12 mouse cellular contexts compared by ENCODE assay signal in genomic region chr7:66787816-66788215, GRCm38 (mm10). TPM values are rescaled to one million over a fixed set of nuclear protein-coding genes. Genes with fewer than 3 reads are reported as not detected.
DNase-seq lines count a peak whose midpoint lies in the region.
"Had no signal": no experiment of that assay in that cellular context is flagged by ENCODE, and none has a peak within 500 bp of the region (broad histone marks: within the 10 kb centered on the region; RNA-seq: fewer than 3 reads in every experiment).

No protein-coding gene starts in this region.

- intact Hi-C loops in heart, postnatal 36 days (cut with DNase I) = no loop called here

- DNase-seq in heart, adult 11 months = peak; percentile 49
- no peak for DNase-seq in heart, postnatal 36 days
- peak; percentile 19 for DNase-seq in 416B (ENCODE audit: low read depth)
- peak; percentile 77 for DNase-seq in adrenal gland, adult 2 months
- DNase-seq in adrenal gland, postnatal 25 days = peak; percentile 24
- DNase-seq in right cerebral cortex, adult 2 months (ENCODE audit: low spot score in 2 of 2) = no peak
- no peak for DNase-seq in layer of hippocampus, postnatal 36 days
- DNase-seq: cerebellum, adult 2 months; cerebellum, postnatal 10 days; gastrocnemius, postnatal 10 days; heart, adult 2 months; heart, postnatal 14 days had no signal

RNA-seq across cellular contexts. Expression of gene Cers3, which starts 44.5 kb away (rescaled TPM):
- total RNA-seq in heart, postnatal 36 days (2021) = under 1 TPM in 1 of 2 experiments, not detected in 1; 0.17 TPM
- under 1 TPM; 0.24 to 0.32 TPM for total RNA-seq in adrenal gland, adult 2 months (2021)
- 0.02 and 0.06 TPM in 2 replicates for polyA plus RNA-seq in adrenal gland, adult 2 months (2012; rRNA removed)
- total RNA-seq in adrenal gland, postnatal 25 days (2021) = 0.27 TPM in 1 of 2 replicates, not detected in the other
- total RNA-seq in layer of hippocampus, postnatal 36 days (2021) = under 1 TPM; 0.25 to 0.45 TPM
- total RNA-seq: gastrocnemius, postnatal 10 days had no signal

RNA-seq across cellular contexts. Expression of gene Adamts17, which starts 51.7 kb away (rescaled TPM):
- total RNA-seq in heart, postnatal 36 days (2021) = 1 to 10 TPM; 1.3 to 1.5 TPM
- total RNA-seq in adrenal gland, adult 2 months (2021) = 1 to 10 TPM; 2.2 to 4.3 TPM
- polyA plus RNA-seq in adrenal gland, adult 2 months (2012; rRNA removed) = 4.6 and 6.3 TPM in 2 replicates
- total RNA-seq in adrenal gland, postnatal 25 days (2021) = 5.3 TPM in 2 replicates
- 10 to 100 TPM; 24.9 to 30.4 TPM for total RNA-seq in layer of hippocampus, postnatal 36 days (2021)

Comparison
In these comparisons a context has a peak if more than half of its experiments do, and no peak if none do; other contexts are left out.
1. DNase-seq: peak in heart, adult 11 months (single experiment), 416B (single experiment), adrenal gland, adult 2 months (single experiment) and adrenal gland, postnatal 25 days (single experiment); none in heart, postnatal 36 days (0 of 2), right cerebral cortex, adult 2 months (0 of 2) and layer of hippocampus, postnatal 36 days (0 of 2).